Mouse (Mus musculus): ENCODE results near the gene Zfp146. TPM values are rescaled to one million over a fixed set of nuclear protein-coding genes. Genes with fewer than 3 reads are reported as not detected.
"Not testable (repeated sequence)": the region's sequence is repeated elsewhere in the genome, so short reads cannot be mapped to it uniquely, and the experiment has no call there.

Zfp146 gene
- polyA plus RNA-seq (2015; fragmentation: Nextera tagmentation; extraction: Ambion mirVana) = 11.3 and 12.4 TPM in 2 replicates

DNA sequence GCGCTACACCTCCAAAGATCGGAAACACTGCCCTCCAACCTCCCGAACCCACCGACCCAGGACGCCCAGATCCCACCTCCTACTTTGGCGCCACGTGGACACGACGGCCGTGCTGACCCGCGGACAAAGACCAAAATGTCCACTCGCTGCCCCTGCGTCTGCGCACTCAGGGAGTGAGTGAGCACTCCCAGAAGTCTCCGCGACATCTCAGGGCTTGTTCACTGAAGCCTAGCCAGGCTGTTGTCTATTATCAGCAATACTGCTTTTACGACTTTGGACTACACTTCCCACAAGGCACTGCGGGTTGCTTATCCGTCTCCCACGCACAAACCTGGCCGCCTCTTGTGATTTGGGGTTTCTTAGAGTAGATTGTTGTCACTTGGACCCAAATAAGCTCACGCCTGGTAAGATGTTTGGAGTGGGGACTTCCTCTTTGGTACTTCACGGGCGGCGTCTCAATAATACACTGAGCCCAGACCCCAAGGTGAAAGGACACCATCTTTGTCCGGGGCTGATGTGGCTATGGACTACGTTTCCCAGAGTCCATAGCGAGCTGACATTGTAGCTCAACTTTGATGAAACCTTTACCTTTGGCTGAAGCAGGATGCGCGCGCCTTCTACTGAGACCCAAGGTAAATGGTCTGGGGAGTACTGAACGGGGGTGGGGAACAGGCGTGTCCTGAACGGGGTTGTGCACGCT lies at the start of gene Zfp146:
Zfp146 (minus strand) TSS at position 168 of the 700 bp plus-strand sequence.
- H3K4me1 ChIP-seq = peaks cover 33% of the 10 kb centered on the region
- H3K9me3 ChIP-seq (replicated peaks) = no peaks in the 10 kb centered on the region
- peak within 1 kb of the TSS; percentile 80 for H3K9ac ChIP-seq (replicated peaks)
- peak within 1 kb of the TSS; percentile 53 for H3K4me2 ChIP-seq
- peak within 1 kb of the TSS; percentile 73 for H3K4me3 ChIP-seq (replicated peaks)
- peak; percentile 96 for ATAC-seq (ENCODE audit: low FRiP score)
- peak within 1 kb of the TSS; percentile 95 for H3K27ac ChIP-seq (replicated peaks)
- WGBS = under 1% methylated on average over 36 of the region's 36 CpGs
- peaks cover 28% of the 10 kb centered on the region for H3K36me3 ChIP-seq
- no peaks in the 10 kb centered on the region for H3K27me3 ChIP-seq (replicated peaks)

DNA sequence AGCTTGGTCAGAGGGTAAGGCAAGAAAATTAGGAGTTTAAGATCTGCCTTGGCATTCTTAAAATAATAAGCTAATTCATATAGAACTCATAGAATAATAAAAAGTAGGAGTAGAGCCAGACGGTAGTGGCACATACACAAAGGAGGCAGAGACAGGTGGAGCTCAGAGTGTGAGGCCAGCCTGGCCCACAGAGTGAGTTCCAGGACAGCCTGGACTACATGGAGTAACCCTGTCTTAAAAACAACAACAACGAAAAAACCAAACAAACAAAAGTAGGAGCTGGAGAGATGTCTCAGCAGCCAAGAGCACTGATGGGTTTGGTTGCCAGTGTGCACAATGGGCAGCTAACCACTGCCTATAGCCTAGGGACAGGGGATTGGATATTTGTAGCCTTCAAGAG lies 47.7 kb upstream of the Zfp146 start:
- Histone ChIP-seq H3K4me2 (peak overlapping the region; percentile 53; the same call in 1 of the 2 replicates), H3K36me3 (no peaks in the 10 kb centered on the region), H3K4me1 (peaks cover 20% of the 10 kb centered on the region), H3K9ac (replicated peaks) (no peak overlapping the region), H3K9me3 (replicated peaks) (no peaks in the 10 kb centered on the region), H3K27me3 (replicated peaks) (no peaks in the 10 kb centered on the region), H3K27ac (replicated peaks) (no peak overlapping the region), H3K4me3 (replicated peaks) (no peak overlapping the region)
- WGBS = 82% methylated on average over 2 of the region's 2 CpGs
- ATAC-seq (ENCODE audit: low FRiP score) = 0 out of 2 replicates have a peak, but pooled peaks have one; percentile 34

GRCm38 (mm10) chr7:30216723-30217151 lies 47.2 kb upstream of the Zfp146 start:
- H3K36me3 ChIP-seq = no peaks in the 10 kb centered on the region
- peak overlapping the region; percentile 75 for H3K27ac ChIP-seq (replicated peaks)
- ATAC-seq (ENCODE audit: low FRiP score) = peak; percentile 78
- peak overlapping the region; percentile 53 for H3K4me2 ChIP-seq
- peak overlapping the region; percentile 22; the same call in 1 of the 2 replicates for H3K4me3 ChIP-seq (replicated peaks)
- 2% methylated on average over 15 of the region's 16 CpGs for WGBS
- H3K9ac ChIP-seq (replicated peaks) = peak overlapping the region; percentile 21; the same call in 1 of the 2 replicates
- peaks cover 20% of the 10 kb centered on the region for H3K4me1 ChIP-seq
- no peaks in the 10 kb centered on the region for H3K27me3 ChIP-seq (replicated peaks)
- H3K9me3 ChIP-seq (replicated peaks) = no peaks in the 10 kb centered on the region

DNA sequence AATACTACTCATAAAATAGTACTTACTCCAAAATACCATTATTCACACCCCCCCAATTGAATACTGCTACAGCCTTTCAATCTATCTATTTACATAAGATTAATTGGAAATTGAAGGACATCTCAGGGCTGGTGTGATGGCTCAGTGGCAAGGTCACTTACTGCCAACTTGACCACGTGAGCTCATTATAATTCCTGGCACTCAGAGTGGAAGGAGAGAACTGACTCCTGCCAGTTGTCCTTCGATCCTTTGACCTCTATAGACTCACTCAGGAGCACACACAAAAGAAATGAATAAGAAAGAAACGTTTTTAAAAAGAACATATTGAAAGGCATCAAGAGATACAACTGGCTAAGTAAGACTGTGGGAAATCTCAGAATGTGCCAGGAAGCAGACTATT lies 46.3 kb upstream of the Zfp146 start:
- no peak overlapping the region for H3K27ac ChIP-seq (replicated peaks)
- 89% methylated on average over 3 of the region's 3 CpGs for WGBS
- no peaks in the 10 kb centered on the region for H3K27me3 ChIP-seq (replicated peaks)

DNA sequence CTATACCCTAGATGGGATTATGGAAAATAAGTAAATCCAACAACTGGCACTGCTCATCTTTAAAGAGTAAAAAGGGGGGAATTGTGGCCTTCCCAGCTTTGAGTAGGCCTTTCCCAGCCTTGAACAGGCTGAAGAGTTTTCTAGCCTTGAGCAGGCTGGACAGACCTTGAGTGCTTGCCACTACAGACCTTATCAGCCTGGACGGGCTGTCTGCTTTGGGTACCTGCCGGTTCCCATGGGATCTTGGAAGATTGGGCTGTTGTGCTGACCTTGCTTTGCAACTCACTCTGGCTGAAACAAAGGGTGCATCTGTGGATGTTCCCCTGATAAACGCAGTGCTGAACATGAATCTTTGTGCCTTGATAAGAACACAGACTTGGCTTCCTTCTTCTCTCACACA lies 44.3 kb upstream of the Zfp146 start:
- ATAC-seq (ENCODE audit: low FRiP score) = no peak
- WGBS = 90% methylated on average over 3 of the region's 3 CpGs
- H3K9me3 ChIP-seq (replicated peaks) = no peaks in the 10 kb centered on the region

More for the DNA sequence above, 46.3 kb upstream of the Zfp146 start:
- no peak for ATAC-seq (ENCODE audit: low FRiP score)
- Histone ChIP-seq H3K9ac (replicated peaks) (no peak overlapping the region), H3K4me3 (replicated peaks) (no peak overlapping the region), H3K4me1 (peaks cover 20% of the 10 kb centered on the region), H3K9me3 (replicated peaks) (no peaks in the 10 kb centered on the region), H3K4me2 (no peak overlapping the region), H3K36me3 (no peaks in the 10 kb centered on the region)

GRCm38 (mm10) chr7:30211025-30211424 lies 41.5 kb upstream of the Zfp146 start:
- Histone ChIP-seq H3K27ac (replicated peaks) (no peak overlapping the region), H3K9ac (replicated peaks) (no peak overlapping the region), H3K36me3 (no peaks in the 10 kb centered on the region), H3K4me3 (replicated peaks) (no peak overlapping the region), H3K4me1 (no peaks in the 10 kb centered on the region), H3K27me3 (replicated peaks) (no peaks in the 10 kb centered on the region), H3K9me3 (replicated peaks) (no peaks in the 10 kb centered on the region), H3K4me2 (no peak overlapping the region)
- WGBS = 19% methylated on average over 4 of the region's 4 CpGs
- ATAC-seq (ENCODE audit: low FRiP score) = no peak

More for the DNA sequence above, 44.3 kb upstream of the Zfp146 start:
- no peak overlapping the region for H3K4me3 ChIP-seq (replicated peaks)
- peaks cover 7% of the 10 kb centered on the region for H3K4me1 ChIP-seq
- H3K4me2 ChIP-seq = no peak overlapping the region
- H3K27me3 ChIP-seq (replicated peaks) = no peaks in the 10 kb centered on the region
- H3K9ac ChIP-seq (replicated peaks) = no peak overlapping the region
- no peaks in the 10 kb centered on the region for H3K36me3 ChIP-seq
- no peak overlapping the region for H3K27ac ChIP-seq (replicated peaks)

DNA sequence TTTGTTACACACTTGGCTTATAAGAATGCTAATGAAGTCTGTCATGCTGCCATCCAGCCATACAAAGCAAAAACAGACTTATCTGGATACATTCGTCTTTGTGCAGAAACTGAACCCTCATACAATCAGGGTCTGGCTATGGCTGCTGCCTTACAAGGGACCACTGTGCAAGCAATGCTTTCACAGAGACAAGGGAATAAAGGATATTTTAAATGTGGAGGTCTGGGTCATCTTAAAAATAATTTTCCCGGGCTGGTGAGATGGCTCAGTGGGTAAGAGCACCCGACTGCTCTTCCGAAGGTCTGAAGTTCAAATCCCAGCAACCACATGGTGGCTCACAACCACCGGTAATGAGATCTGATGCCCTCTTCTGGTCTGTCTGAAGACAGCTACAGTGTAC lies 36.8 kb upstream of the Zfp146 start:
- H3K4me1 ChIP-seq; ATAC-seq (ENCODE audit: low FRiP score); H3K4me3 ChIP-seq (replicated peaks); H3K9ac ChIP-seq (replicated peaks); H3K27ac ChIP-seq (replicated peaks); H3K9me3 ChIP-seq (replicated peaks); H3K27me3 ChIP-seq (replicated peaks); H3K4me2 ChIP-seq; H3K36me3 ChIP-seq: not testable (repeated sequence)
- WGBS = 60% methylated on average over 5 of the region's 5 CpGs

- Histone ChIP-seq H3K9ac (replicated peaks) (no peak overlapping the region), H3K27me3 (replicated peaks) (no peaks in the 10 kb centered on the region), H3K4me1 (peaks cover 11% of the 10 kb centered on the region), H3K36me3 (no peaks in the 10 kb centered on the region), H3K27ac (replicated peaks) (no peak overlapping the region), H3K4me3 (replicated peaks) (no peak overlapping the region), H3K4me2 (no peak overlapping the region), H3K9me3 (replicated peaks) (no peaks in the 10 kb centered on the region)
- ATAC-seq (ENCODE audit: low FRiP score) = no peak
- 3% methylated on average over 2 of the region's 2 CpGs for WGBS
Measured at GRCm38 (mm10) chr7:30205383-30205782, 35.8 kb upstream of the Zfp146 start.

DNA sequence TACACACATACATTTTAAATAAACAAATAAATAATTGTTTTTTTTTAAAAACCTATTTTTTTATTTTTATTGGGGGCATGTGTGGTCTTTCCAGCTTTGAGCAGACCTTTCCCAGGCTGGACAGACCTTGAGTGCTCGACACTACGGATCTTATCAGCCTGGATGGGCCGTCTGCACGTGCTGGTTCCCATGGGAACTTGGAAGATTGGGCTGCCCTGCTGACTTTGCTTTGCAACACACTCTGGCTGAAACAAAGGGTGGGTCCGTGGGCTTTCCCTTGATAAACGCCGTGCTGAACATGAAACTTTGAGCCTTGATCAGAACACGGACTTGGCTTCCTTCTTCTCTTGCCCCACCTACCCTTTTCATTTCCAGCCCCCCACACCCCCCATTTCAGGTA lies 34.8 kb upstream of the Zfp146 start:
- no peak overlapping the region for H3K9ac ChIP-seq (replicated peaks)
- no peak for ATAC-seq (ENCODE audit: low FRiP score)
- H3K9me3 ChIP-seq (replicated peaks) = no peaks in the 10 kb centered on the region
- H3K4me3 ChIP-seq (replicated peaks) = no peak overlapping the region
- no peak overlapping the region for H3K4me2 ChIP-seq
- H3K4me1 ChIP-seq = peaks cover 11% of the 10 kb centered on the region
- H3K27ac ChIP-seq (replicated peaks) = no peak overlapping the region
- no peaks in the 10 kb centered on the region for H3K27me3 ChIP-seq (replicated peaks)
- H3K36me3 ChIP-seq = no peaks in the 10 kb centered on the region
- 17% methylated on average over 8 of the region's 8 CpGs for WGBS

- 85% methylated on average over 11 of the region's 11 CpGs for WGBS
- no peak overlapping the region for H3K4me3 ChIP-seq (replicated peaks)
- no peak overlapping the region for H3K4me2 ChIP-seq
- ATAC-seq (ENCODE audit: low FRiP score) = no peak
- H3K9ac ChIP-seq (replicated peaks) = no peak overlapping the region
- no peaks in the 10 kb centered on the region for H3K36me3 ChIP-seq
- no peaks in the 10 kb centered on the region for H3K9me3 ChIP-seq (replicated peaks)
- no peaks in the 10 kb centered on the region for H3K27me3 ChIP-seq (replicated peaks)
- H3K4me1 ChIP-seq = peaks cover 19% of the 10 kb centered on the region
- no peak overlapping the region for H3K27ac ChIP-seq (replicated peaks)
Measured at GRCm38 (mm10) chr7:30202895-30203690, 33.5 kb upstream of the Zfp146 start.

DNA sequence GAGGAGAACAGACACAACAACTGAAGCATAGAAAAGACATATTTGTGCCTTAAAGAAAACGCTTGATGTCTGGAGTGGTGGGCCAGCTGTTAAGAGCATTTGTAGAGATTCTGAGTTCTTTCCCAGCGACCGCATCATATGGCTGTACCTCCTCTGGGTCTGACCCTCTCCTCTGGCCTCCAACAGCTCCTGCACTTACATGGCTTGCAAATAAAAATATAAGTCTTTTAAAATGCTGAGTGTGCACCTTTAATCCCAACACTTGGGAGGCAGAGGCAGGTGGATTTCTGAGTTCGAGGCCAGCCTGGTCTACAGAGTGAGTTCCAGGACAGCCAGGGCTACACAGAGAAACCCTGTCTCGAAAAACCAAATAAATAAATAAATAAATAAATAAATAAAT lies 31.1 kb upstream of the Zfp146 start:
- H3K4me1 ChIP-seq = peaks cover 24% of the 10 kb centered on the region
- not testable (repeated sequence) for H3K9ac ChIP-seq (replicated peaks); H3K36me3 ChIP-seq; H3K4me3 ChIP-seq (replicated peaks); ATAC-seq (ENCODE audit: low FRiP score); H3K4me2 ChIP-seq; H3K9me3 ChIP-seq (replicated peaks); H3K27me3 ChIP-seq (replicated peaks); H3K27ac ChIP-seq (replicated peaks)
- 90% methylated on average over 5 of the region's 5 CpGs for WGBS

DNA sequence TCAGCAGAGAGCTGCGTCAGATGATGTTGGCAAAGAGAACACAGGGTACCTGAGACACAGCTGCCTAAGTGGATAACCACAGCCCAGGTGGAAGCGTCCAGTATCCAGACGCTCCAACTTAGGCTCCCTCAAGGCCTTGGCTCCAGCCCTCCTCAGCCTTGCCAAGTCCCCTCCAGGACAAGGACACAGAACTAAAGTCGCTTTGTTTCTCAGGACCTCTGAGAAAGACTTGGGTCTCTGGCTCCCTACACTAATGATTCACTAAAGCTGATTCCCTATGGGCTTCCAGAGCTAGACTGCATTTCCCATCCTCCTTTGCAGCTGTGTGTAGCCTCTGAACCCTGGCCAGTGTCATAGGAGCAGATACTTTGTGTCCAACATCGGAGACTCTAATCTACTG lies 30.6 kb upstream of the Zfp146 start:
- Histone ChIP-seq H3K9me3 (replicated peaks) (no peaks in the 10 kb centered on the region), H3K4me2 (no peak overlapping the region), H3K4me1 (peaks cover 28% of the 10 kb centered on the region), H3K36me3 (no peaks in the 10 kb centered on the region), H3K27me3 (replicated peaks) (no peaks in the 10 kb centered on the region), H3K27ac (replicated peaks) (no peak overlapping the region), H3K9ac (replicated peaks) (no peak overlapping the region), H3K4me3 (replicated peaks) (no peak overlapping the region)
- ATAC-seq (ENCODE audit: low FRiP score) = no peak
- WGBS = 81% methylated on average over 5 of the region's 5 CpGs

Measured in neural tube, embryonic 15.5 days (tissue).